7 mouse cellular contexts compared by ENCODE assay signal in genomic region chr2:106973332-106973958, GRCm38 (mm10). TPM values are rescaled to one million over a fixed set of nuclear protein-coding genes. Genes with fewer than 3 reads are reported as not detected.
A peak's percentile ranks its signal among the peaks of the same experiment; 100 is the strongest.
DNase-seq lines count a peak whose midpoint lies in the region; ATAC-seq and TF ChIP-seq lines count a peak whose summit lies in the region.

No protein-coding gene starts in this region.

- H3K36me3 ChIP-seq in testis, adult 2 months (ENCODE audit: control insufficient read depth, insufficient read depth, low read length): no peaks in the 10 kb centered on the region; the same call in 1 of the 2 replicates
- H3K36me3 ChIP-seq in erythroblast, embryonic 14.5 days (ENCODE audit: control insufficient read depth): peaks cover 7% of the 10 kb centered on the region
- peaks cover 9% of the 10 kb centered on the region for H3K36me3 ChIP-seq in limb, embryonic 13.5 days
- peaks cover 3% of the 10 kb centered on the region; the same call in 1 of the 2 replicates for H3K36me3 ChIP-seq in stomach, embryonic 15.5 days

- WGBS in limb, embryonic 13.5 days: 60% methylated on average over 17 of the region's 17 CpGs
- WGBS in stomach, embryonic 15.5 days: 63% methylated on average over 17 of the region's 17 CpGs

- no peaks in the 10 kb centered on the region for H3K27me3 ChIP-seq in testis, adult 2 months (ENCODE audit: control insufficient read depth, insufficient read depth, low read length)
- no peaks in the 10 kb centered on the region for H3K27me3 ChIP-seq in erythroblast, embryonic 14.5 days (ENCODE audit: control insufficient read depth)
- no peaks in the 10 kb centered on the region for H3K27me3 ChIP-seq in limb, embryonic 13.5 days
- H3K27me3 ChIP-seq in stomach, embryonic 15.5 days (replicated peaks): no peaks in the 10 kb centered on the region

- ATAC-seq in limb, embryonic 13.5 days (ENCODE audit: low FRiP score, low read depth): no peak
- ATAC-seq in stomach, embryonic 15.5 days (ENCODE audit: insufficient read depth, low FRiP score, low read depth): no peak

- TF ChIP-seq CTCF in testis, adult 2 months (IDR thresholded peaks at IDR 0.05; ENCODE audit: control insufficient read depth, insufficient read depth, insufficient replicate concordance, low read depth, low read length): no peak

- H3K27ac ChIP-seq in testis, adult 2 months (ENCODE audit: control insufficient read depth, insufficient read depth, low read depth, low read length): no peak overlapping the region
- no peak overlapping the region for H3K27ac ChIP-seq in limb, embryonic 13.5 days
- no peak overlapping the region for H3K27ac ChIP-seq in stomach, embryonic 15.5 days

- no peak for TF ChIP-seq POLR2A in testis, adult 2 months (IDR thresholded peaks at IDR 0.05; ENCODE audit: control insufficient read depth, low read depth, low read length)

- DNase-seq in testis, postnatal 10 days (ENCODE audit: low spot score): no peak
- DNase-seq in cerebellum, adult 9-10 months: no peak
- DNase-seq in adrenal gland, postnatal 14 days: no peak

- peak overlapping the region; percentile 68 for H3K4me2 ChIP-seq in limb, embryonic 13.5 days (replicated peaks)
- peak overlapping the region; percentile 68 for H3K4me2 ChIP-seq in stomach, embryonic 15.5 days

- H3K9me3 ChIP-seq in erythroblast, embryonic 14.5 days (ENCODE audit: control insufficient read depth, low read length): no peaks in the 10 kb centered on the region
- H3K9me3 ChIP-seq in limb, embryonic 13.5 days: no peaks in the 10 kb centered on the region
- H3K9me3 ChIP-seq in stomach, embryonic 15.5 days: no peaks in the 10 kb centered on the region

- H3K4me3 ChIP-seq in testis, adult 2 months (ENCODE audit: control insufficient read depth, low read depth, low read length): peak overlapping the region; percentile 97
- H3K4me3 ChIP-seq in erythroblast, embryonic 14.5 days (replicated peaks): peak overlapping the region; percentile 76
- H3K4me3 ChIP-seq in limb, embryonic 13.5 days: peak overlapping the region; percentile 88
- peak overlapping the region; percentile 89 for H3K4me3 ChIP-seq in stomach, embryonic 15.5 days (replicated peaks)

- H3K4me1 ChIP-seq in testis, adult 2 months (ENCODE audit: control insufficient read depth, insufficient read depth, low read length): peaks cover 8% of the 10 kb centered on the region
- peaks cover 11% of the 10 kb centered on the region for H3K4me1 ChIP-seq in erythroblast, embryonic 14.5 days (ENCODE audit: control insufficient read depth)
- H3K4me1 ChIP-seq in limb, embryonic 13.5 days: peaks cover 21% of the 10 kb centered on the region
- no peaks in the 10 kb centered on the region for H3K4me1 ChIP-seq in stomach, embryonic 15.5 days

- peak overlapping the region; percentile 95 for H3K9ac ChIP-seq in limb, embryonic 13.5 days
- peak overlapping the region; percentile 82; the same call in 1 of the 2 replicates for H3K9ac ChIP-seq in stomach, embryonic 15.5 days

RNA-seq across cellular contexts. Expression of gene Arl14ep, which starts 0.8 kb away (rescaled TPM):
- polyA plus RNA-seq in testis, adult 2 months (2012; rRNA removed): 13.5 and 18.1 TPM in 2 replicates
- 0.06 and 0.10 TPM in 2 replicates for polyA plus RNA-seq in erythroblast, embryonic 14.5 days (2012)
- polyA plus RNA-seq in limb, embryonic 13.5 days (2015; fragmentation: Nextera tagmentation; extraction: Ambion mirVana): 63.6 and 63.9 TPM in 2 replicates
- 33.2 and 36.3 TPM in 2 replicates for polyA plus RNA-seq in stomach, embryonic 15.5 days (2015; fragmentation: Nextera tagmentation; extraction: Ambion mirVana)
- total RNA-seq in adrenal gland, postnatal 14 days (2021): 29.7 and 33.3 TPM in 2 replicates

Comparison
In these comparisons a context has a peak if more than half of its experiments do, and no peak if none do; other contexts are left out.
1. RNA of gene Arl14ep, which starts 0.8 kb away (polyA plus RNA-seq): 63.6 to 63.9 TPM in limb, embryonic 13.5 days, 33.2 to 36.3 TPM in stomach, embryonic 15.5 days and 13.5 to 18.1 TPM in testis, adult 2 months; 0.06 to 0.10 TPM in erythroblast, embryonic 14.5 days; every median in the first group is over 10 times any median in the second.
2. Peak in every context shown above with its lines, with median percentiles within 50 percentile points of each other: H3K4me3 ChIP-seq.